Mouse (Mus musculus) lung, embryonic 15.5 days (tissue): ENCODE data around the gene Zfp292. TPM values are rescaled to one million over a fixed set of nuclear protein-coding genes. Genes with fewer than 3 reads are reported as not detected.

ENCODE experiments used
- ATAC-seq: fragments of 200-750 bp; cut with Nextera tagmentation; 2 replicates; pipeline ENCODE4 v1.8.0; 2017; ENCODE audit warnings: moderate number of reproducible peaks, borderline replicate concordance; ENCODE audit not compliant: low FRiP score, low TSS enrichment; ENCODE audit errors: extremely low read depth
- H3K27ac ChIP-seq: fragments of 300-500 bp; sonication (generic); 2 replicates; pipeline ENCODE4 v1.5.1; 2015; ENCODE audit warnings: moderate library complexity, mild to moderate bottlenecking, inconsistent platforms
- H3K27me3 ChIP-seq: fragments of 300-500 bp; sonication (generic); 2 replicates; pipeline ENCODE4 v1.6.1; 2015; ENCODE audit warnings: inconsistent platforms
- H3K36me3 ChIP-seq: fragments of 300-500 bp; sonication (generic); 2 replicates; pipeline ENCODE4 v1.6.1; 2015; ENCODE audit warnings: inconsistent platforms
- H3K4me1 ChIP-seq: fragments of 300-500 bp; sonication (generic); 2 replicates; pipeline ENCODE4 v1.6.1; 2015; ENCODE audit warnings: inconsistent platforms
- H3K4me2 ChIP-seq: fragments of 300-500 bp; sonication (generic); 2 replicates; pipeline ENCODE4 v1.6.1; 2015; ENCODE audit warnings: inconsistent platforms, mild to moderate bottlenecking, moderate library complexity
- H3K4me3 ChIP-seq: fragments of 300-500 bp; sonication (generic); 2 replicates; pipeline ENCODE4 v1.5.1; 2015; ENCODE audit warnings: mild to moderate bottlenecking, inconsistent platforms
- H3K9ac ChIP-seq: fragments of 300-500 bp; sonication (generic); 2 replicates; pipeline ENCODE4 v1.6.1; 2015; ENCODE audit warnings: inconsistent platforms
- H3K9me3 ChIP-seq: fragments of 300-500 bp; sonication (generic); 2 replicates; pipeline ENCODE4 v1.6.1; 2016; ENCODE audit warnings: inconsistent platforms
- WGBS: fragments of 180-500 bp; shearing (Covaris S2); methylation state at CpG from one replicate; pipeline ENCODE4 v1.1.7; 2015; 5-methylcytosine and 5-hydroxymethylcytosine counted together
- polyA plus RNA-seq: library from polyadenylated mRNA; unstranded; fragments of >200 nt; fragmentation: Nextera tagmentation; extraction: Ambion mirVana; gene quantifications from 2 replicates; pipeline ENCODE4 v1.2.1, GENCODE M21; 2015

The Zfp292 gene
- polyA plus RNA-seq, 1 experiment from 2014 or later: 16.7 TPM

GRCm38 (mm10) chr4:34900155-34900554, 17.4 kb upstream of the Zfp292 start:
- H3K36me3 ChIP-seq: no peaks in the 10 kb centered on the region
- no peak overlapping the region for H3K4me3 ChIP-seq
- H3K9ac ChIP-seq: no peak overlapping the region
- H3K9me3 ChIP-seq: no peaks in the 10 kb centered on the region
- H3K4me1 ChIP-seq: no peaks in the 10 kb centered on the region
- no peak overlapping the region for H3K4me2 ChIP-seq
- no peak overlapping the region for H3K27ac ChIP-seq
- no peak for ATAC-seq
- 50% methylated on average over 9 of the region's 9 CpGs for WGBS
- no peaks in the 10 kb centered on the region for H3K27me3 ChIP-seq

- H3K4me3 ChIP-seq: no peak overlapping the region
- no peaks in the 10 kb centered on the region for H3K9me3 ChIP-seq
- H3K36me3 ChIP-seq: no peaks in the 10 kb centered on the region
- no peaks in the 10 kb centered on the region for H3K4me1 ChIP-seq
- WGBS: 90% methylated on average over 1 of the region's 1 CpGs
- no peaks in the 10 kb centered on the region for H3K27me3 ChIP-seq
- no peak for ATAC-seq
- H3K4me2 ChIP-seq: no peak overlapping the region
- H3K27ac ChIP-seq: no peak overlapping the region
- H3K9ac ChIP-seq: no peak overlapping the region
Measured at GRCm38 (mm10) chr4:34899322-34899721, 16.6 kb upstream of the Zfp292 start.

- ATAC-seq: no peak
- H3K4me2 ChIP-seq: no peak overlapping the region
- 56% methylated on average over 2 of the region's 2 CpGs for WGBS
- H3K36me3 ChIP-seq: no peaks in the 10 kb centered on the region
- H3K4me1 ChIP-seq: no peaks in the 10 kb centered on the region
- no peak overlapping the region for H3K4me3 ChIP-seq
- H3K9me3 ChIP-seq: no peaks in the 10 kb centered on the region
- no peak overlapping the region for H3K27ac ChIP-seq
- H3K9ac ChIP-seq: no peak overlapping the region
- no peaks in the 10 kb centered on the region for H3K27me3 ChIP-seq
Measured at GRCm38 (mm10) chr4:34898497-34898896, 15.7 kb upstream of the Zfp292 start.

- Histone ChIP-seq H3K4me1 (0 out of 2 replicates have a peak, but pooled peaks cover 6% of the 10 kb centered on the region), H3K9ac (no peak within 1 kb of the TSS), H3K4me3 (no peak within 1 kb of the TSS), H3K9me3 (no peaks in the 10 kb centered on the region), H3K27me3 (peaks cover 23% of the 10 kb centered on the region), H3K4me2 (no peak within 1 kb of the TSS), H3K36me3 (no peaks in the 10 kb centered on the region), H3K27ac (no peak within 1 kb of the TSS)
- ATAC-seq: no peak
- WGBS: 80% methylated on average over 1 of the region's 1 CpGs
Measured at GRCm38 (mm10) chr4:34893479-34893878, 10.7 kb upstream of the Zfp292 start, which contains the start of gene Cga. Gene Cga (plus strand): TSS chr4:34893779.

GRCm38 (mm10) chr4:34889812-34890185, 7.0 kb upstream of the Zfp292 start:
- Histone ChIP-seq H3K4me3 (no peak overlapping the region), H3K4me1 (peaks cover 14% of the 10 kb centered on the region), H3K9ac (no peak overlapping the region), H3K4me2 (no peak overlapping the region), H3K27me3 (peaks cover 23% of the 10 kb centered on the region), H3K9me3 (no peaks in the 10 kb centered on the region), H3K36me3 (no peaks in the 10 kb centered on the region), H3K27ac (no peak overlapping the region)
- 6% methylated on average over 2 of the region's 2 CpGs for WGBS
- ATAC-seq: no peak

GRCm38 (mm10) chr4:34889101-34889811, 6.5 kb upstream of the Zfp292 start:
- Histone ChIP-seq H3K4me3 (no peak overlapping the region), H3K4me1 (peaks cover 14% of the 10 kb centered on the region), H3K27me3 (peaks cover 23% of the 10 kb centered on the region), H3K9ac (no peak overlapping the region), H3K27ac (no peak overlapping the region), H3K9me3 (no peaks in the 10 kb centered on the region), H3K36me3 (no peaks in the 10 kb centered on the region), H3K4me2 (no peak overlapping the region)
- no peak for ATAC-seq
- 5% methylated on average over 15 of the region's 15 CpGs for WGBS

GRCm38 (mm10) chr4:34887295-34887694, 4.5 kb upstream of the Zfp292 start:
- peak overlapping the region; percentile 73 for H3K4me3 ChIP-seq
- 14% methylated on average over 7 of the region's 7 CpGs for WGBS
- H3K27me3 ChIP-seq: peaks cover 23% of the 10 kb centered on the region
- H3K4me2 ChIP-seq: peak overlapping the region; percentile 86
- peak overlapping the region; percentile 77 for H3K9ac ChIP-seq
- H3K27ac ChIP-seq: peak overlapping the region; percentile 96; the same call in 1 of the 2 replicates
- no peak for ATAC-seq
- peaks cover 18% of the 10 kb centered on the region for H3K4me1 ChIP-seq
- H3K36me3 ChIP-seq: no peaks in the 10 kb centered on the region
- H3K9me3 ChIP-seq: no peaks in the 10 kb centered on the region

- H3K4me3 ChIP-seq: peak overlapping the region; percentile 73
- under 1% methylated on average over 48 of the region's 48 CpGs for WGBS
- H3K36me3 ChIP-seq: no peaks in the 10 kb centered on the region
- peak; percentile 75 for ATAC-seq
- no peaks in the 10 kb centered on the region for H3K9me3 ChIP-seq
- peaks cover 23% of the 10 kb centered on the region for H3K27me3 ChIP-seq
- peaks cover 21% of the 10 kb centered on the region for H3K4me1 ChIP-seq
- H3K9ac ChIP-seq: peak overlapping the region; percentile 77
- H3K27ac ChIP-seq: peak overlapping the region; percentile 96
- peak overlapping the region; percentile 86 for H3K4me2 ChIP-seq
Measured at GRCm38 (mm10) chr4:34886490-34887111, 3.8 kb upstream of the Zfp292 start.

GRCm38 (mm10) chr4:34885631-34886351, 3.0 kb upstream of the Zfp292 start:
- no peak for ATAC-seq
- peak overlapping the region; percentile 73 for H3K4me3 ChIP-seq
- WGBS: 53% methylated on average over 9 of the region's 9 CpGs
- peak overlapping the region; percentile 96; the same call in 1 of the 2 replicates for H3K27ac ChIP-seq
- no peaks in the 10 kb centered on the region for H3K36me3 ChIP-seq
- H3K27me3 ChIP-seq: peaks cover 16% of the 10 kb centered on the region
- no peak overlapping the region for H3K9ac ChIP-seq
- no peaks in the 10 kb centered on the region for H3K9me3 ChIP-seq
- peaks cover 29% of the 10 kb centered on the region for H3K4me1 ChIP-seq
- peak overlapping the region; percentile 86 for H3K4me2 ChIP-seq

GRCm38 (mm10) chr4:34883366-34884029, 738 bp upstream of the Zfp292 start:
- Histone ChIP-seq H3K27me3 (peaks cover under 1% of the 10 kb centered on the region; the same call in 1 of the 2 replicates), H3K4me3 (peak overlapping the region; percentile 98), H3K9ac (peak overlapping the region; percentile 97), H3K4me2 (peak overlapping the region; percentile 73), H3K36me3 (no peaks in the 10 kb centered on the region; the same call in 1 of the 2 replicates), H3K9me3 (no peaks in the 10 kb centered on the region), H3K27ac (peak overlapping the region; percentile 99), H3K4me1 (peaks cover 30% of the 10 kb centered on the region)
- 15% methylated on average over 16 of the region's 16 CpGs for WGBS
- ATAC-seq: no peak

- Histone ChIP-seq H3K9ac (peak overlapping the region; percentile 97), H3K9me3 (no peaks in the 10 kb centered on the region), H3K4me3 (peak overlapping the region; percentile 98), H3K27ac (peak overlapping the region; percentile 99), H3K27me3 (no peaks in the 10 kb centered on the region), H3K36me3 (peaks cover 2% of the 10 kb centered on the region; the same call in 1 of the 2 replicates), H3K4me2 (peak overlapping the region; percentile 73), H3K4me1 (peaks cover 26% of the 10 kb centered on the region)
- ATAC-seq: peak; percentile 71
- WGBS: 0% methylated on average over 52 of the region's 58 CpGs
Measured at GRCm38 (mm10) chr4:34882291-34882769, 430 bp downstream of the Zfp292 start.
